Mouse (Mus musculus) gastrocnemius, postnatal 36 days (tissue): ENCODE results near the gene Hsd17b14. TPM values are rescaled to one million over a fixed set of nuclear protein-coding genes. Genes with fewer than 3 reads are reported as not detected.
"Not testable (repeated sequence)": the region's sequence is repeated elsewhere in the genome, so short reads cannot be mapped to it uniquely, and the experiment has no call there.

Experiments
- DNase-seq, 2 experiments: peaks; one replicate each; pipeline ENCODE4 v3.0.0; 2022
- intact Hi-C: fragments of 180-260 bp; cut with DNase I; formaldehyde crosslinking; loops from one replicate; pipeline ENCODE4 v1.15.1; 2025
- total RNA-seq, 2 experiments: library from RNA; stranded (reverse); gene quantifications; 2 replicates each; pipeline ENCODE4 v1.2.3; 2021

The Hsd17b14 gene
- total RNA-seq, 2 experiments from 2014 or later: 1.9 to 2.8 TPM

- DNase-seq: no peak
- intact Hi-C loops: no loop called here
These were observed 28.1 kb upstream of the Hsd17b14 start for GRCm38 (mm10) chr7:45526474-45527120.

- intact Hi-C loops, DNase-seq: not testable (repeated sequence)
These were observed 27.5 kb upstream of the Hsd17b14 start for GRCm38 (mm10) chr7:45527169-45527568.

GRCm38 (mm10) chr7:45529461-45529860 is 25.2 kb upstream of the Hsd17b14 start:
- intact Hi-C loops: no loop called here
- DNase-seq: no peak

- intact Hi-C loops: no loop called here
- DNase-seq: no peak
These were observed 24.1 kb upstream of the Hsd17b14 start for GRCm38 (mm10) chr7:45530643-45531042.

DNA sequence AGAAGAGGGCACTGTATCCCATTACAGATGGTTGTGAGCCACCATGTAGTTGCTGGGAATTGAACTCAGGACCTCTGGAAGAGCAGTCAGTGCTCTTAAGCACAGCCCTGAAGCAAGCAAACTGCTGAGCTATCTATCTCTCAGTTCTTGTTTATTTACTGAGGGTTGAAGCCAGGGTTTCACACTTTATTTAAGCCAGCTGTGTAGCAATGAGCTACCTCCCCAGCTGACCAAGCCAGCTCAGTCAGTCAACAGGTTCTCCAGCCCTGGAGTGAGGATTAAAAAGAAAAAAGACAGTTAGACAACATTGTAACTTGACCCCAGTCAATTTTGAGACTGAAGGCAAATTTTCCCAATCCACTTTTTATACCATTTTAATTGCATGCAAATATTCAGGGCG is 19.0 kb upstream of the Hsd17b14 start:
- no peak for DNase-seq
- intact Hi-C loops: no loop called here

DNA sequence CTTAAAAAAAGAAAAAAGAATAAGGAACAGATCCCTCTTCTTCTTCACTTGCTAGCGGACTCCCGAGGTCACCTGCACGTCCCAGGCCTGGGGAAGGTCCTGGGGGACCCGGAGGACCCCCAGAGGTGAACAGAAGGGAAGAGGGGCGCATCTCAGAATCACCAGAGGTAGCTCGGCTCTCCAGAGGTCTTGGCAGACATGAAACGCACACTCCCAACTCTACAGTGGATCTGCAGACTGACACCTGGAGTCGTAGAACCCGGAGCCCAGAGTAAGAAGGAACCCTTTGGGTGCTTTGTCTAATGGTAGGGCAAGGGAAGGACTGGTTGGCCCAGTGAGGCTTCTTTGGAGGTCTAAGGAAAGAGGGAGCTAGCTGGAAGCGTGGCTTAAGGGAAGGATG is 17.1 kb upstream of the Hsd17b14 start:
- intact Hi-C loops: no loop called here
- no peak for DNase-seq

DNA sequence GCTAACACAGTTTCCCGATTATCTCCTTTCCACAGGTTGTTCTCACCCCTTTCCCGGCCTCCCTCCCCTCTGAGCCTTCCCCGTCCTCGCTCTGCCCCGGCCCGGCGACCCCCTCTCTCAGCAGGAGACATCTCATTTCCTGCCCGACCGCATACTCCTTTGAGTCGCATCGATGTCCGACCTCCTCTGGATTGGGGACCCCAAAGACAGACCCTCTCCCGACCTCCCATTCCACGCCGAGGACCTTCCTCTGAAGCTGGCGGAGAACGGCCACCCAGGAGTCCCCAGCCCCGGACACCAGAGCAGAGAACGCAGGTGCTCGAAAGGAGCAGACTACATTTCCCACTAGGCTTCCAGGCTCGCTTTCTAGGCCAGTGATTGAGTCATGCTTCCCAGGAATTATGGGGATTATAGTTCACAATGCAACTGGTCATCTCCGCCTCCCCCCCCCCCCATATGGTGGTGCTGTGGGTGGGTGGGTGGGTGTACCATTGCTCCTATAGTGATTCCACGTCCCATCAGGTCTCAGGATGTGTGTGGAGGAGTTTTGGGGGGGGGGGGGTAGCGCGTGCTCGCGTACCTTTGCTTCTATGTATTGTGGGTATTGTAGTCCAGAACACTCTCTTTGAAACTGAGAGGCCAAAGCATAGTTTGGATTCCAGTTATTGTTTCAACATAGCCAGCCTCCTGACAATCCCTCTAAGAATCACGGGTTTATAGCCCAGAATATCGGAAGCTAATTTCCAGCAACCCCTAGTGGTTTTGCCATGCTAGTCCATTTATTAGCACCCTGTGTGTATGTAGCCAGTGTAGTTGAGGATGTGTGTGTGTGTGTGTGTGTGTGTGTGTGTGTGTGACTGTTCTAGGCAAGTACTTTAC is 16.3 kb upstream of the Hsd17b14 start:
- DNase-seq: no peak
- intact Hi-C loops: no loop called here

- DNase-seq: no peak
- intact Hi-C loops: no loop called here
These were observed 15.6 kb upstream of the Hsd17b14 start for GRCm38 (mm10) chr7:45539095-45539494.

GRCm38 (mm10) chr7:45540213-45540612 is 14.5 kb upstream of the Hsd17b14 start:
- intact Hi-C loops: no loop called here
- no peak for DNase-seq

- intact Hi-C loops: no loop called here
- no peak for DNase-seq
These were observed 10.2 kb upstream of the Hsd17b14 start for GRCm38 (mm10) chr7:45544525-45544924.

- intact Hi-C loops: no loop called here
- no peak for DNase-seq
These were observed 4.9 kb upstream of the Hsd17b14 start for GRCm38 (mm10) chr7:45549641-45550436.

DNA sequence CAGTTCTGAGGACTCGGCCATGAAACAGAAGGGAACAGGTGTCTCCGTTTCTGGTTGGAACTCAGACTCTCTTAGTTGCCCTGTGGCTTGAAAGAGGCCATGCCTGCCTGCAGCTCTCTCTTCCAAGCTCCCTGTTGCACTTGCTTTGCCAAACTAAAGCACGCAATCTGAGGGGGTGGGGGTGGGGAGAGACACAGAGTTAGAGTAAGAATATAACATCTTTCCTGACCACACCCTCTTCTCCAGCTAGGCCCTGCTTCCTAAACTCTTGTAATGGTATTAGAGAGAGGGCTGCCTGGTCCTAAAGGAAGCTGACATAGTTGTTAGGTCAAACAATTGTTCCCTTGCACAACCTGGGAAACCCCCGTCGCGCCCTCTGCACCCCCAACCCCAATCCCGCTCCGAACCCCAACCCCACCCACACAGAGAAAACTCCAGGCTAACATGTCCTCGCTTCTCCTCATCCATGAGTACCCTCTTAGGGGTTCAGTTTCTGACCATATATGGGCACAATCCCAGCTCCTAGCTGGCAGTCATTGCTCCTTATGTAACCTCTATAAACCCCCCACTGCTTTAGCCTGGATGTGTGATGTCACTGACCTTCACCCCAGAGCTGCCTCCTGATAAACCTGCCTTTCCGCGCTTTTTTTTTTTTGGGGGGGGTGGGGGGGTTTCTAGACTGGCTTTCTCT is 3.7 kb upstream of the Hsd17b14 start:
- no peak for DNase-seq
- intact Hi-C loops: no loop called here

GRCm38 (mm10) chr7:45551512-45551883 is 3.2 kb upstream of the Hsd17b14 start:
- intact Hi-C loops: no loop called here

DNA sequence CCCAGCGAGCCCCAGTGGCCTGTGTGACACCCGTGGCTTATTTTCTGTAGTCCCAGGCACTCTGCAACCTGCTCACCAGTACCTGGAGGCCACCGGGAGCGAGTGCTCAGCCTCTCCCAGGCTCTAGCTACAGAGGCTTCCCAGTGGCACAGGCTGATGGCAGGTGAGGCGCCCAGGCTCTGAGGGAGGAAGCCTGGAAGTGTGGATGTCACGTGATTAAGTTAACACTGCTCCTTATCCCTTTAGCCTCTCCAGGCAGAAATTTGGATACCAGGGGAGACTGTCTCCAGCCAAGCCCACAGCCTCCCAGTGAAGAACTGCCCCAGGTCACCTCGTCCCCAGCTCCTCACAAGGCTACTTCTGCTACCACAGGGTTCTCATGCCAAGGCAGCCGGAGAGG is 1.2 kb upstream of the Hsd17b14 start:
- no peak for DNase-seq
- intact Hi-C loops: no loop called here

More at GRCm38 (mm10) chr7:45551512-45551883, 3.2 kb upstream of the Hsd17b14 start:
- DNase-seq: no peak

DNA sequence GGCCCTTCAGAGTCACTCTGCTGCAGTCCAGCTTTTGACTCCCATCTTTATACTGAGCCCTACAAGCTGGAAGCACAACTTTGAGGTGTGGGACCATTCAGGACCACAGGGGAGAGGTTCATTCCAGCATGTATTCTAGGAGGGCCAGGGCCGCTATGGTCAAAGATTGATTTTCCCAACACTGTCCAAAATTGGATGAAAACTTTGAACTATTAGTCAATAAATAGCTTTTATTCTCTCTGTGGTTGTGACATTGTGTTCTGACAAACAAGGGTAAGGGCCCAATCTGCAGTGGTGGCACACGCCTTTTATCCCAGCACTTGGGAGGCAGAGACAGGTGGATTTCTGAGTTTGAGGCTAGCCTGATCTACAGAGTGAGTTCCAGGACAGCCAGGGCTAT is 703 bp upstream of the Hsd17b14 start:
- intact Hi-C loops: no loop called here
- DNase-seq: no peak

- intact Hi-C loops: loop anchor here (2.0 kb wide), 1 partner anchor 33 kb away; no protein-coding TSS in a partner anchor
- DNase-seq: peak; percentile 70 to 76
These were observed 1.1 kb downstream of the Hsd17b14 start for GRCm38 (mm10) chr7:45555787-45556186.

GRCm38 (mm10) chr7:45558907-45559306 is 4.2 kb downstream of the Hsd17b14 start:
- DNase-seq: no peak
- intact Hi-C loops: no loop called here

GRCm38 (mm10) chr7:45560241-45560640 is 5.5 kb downstream of the Hsd17b14 start:
- intact Hi-C loops: loop anchor here (2.0 to 5.0 kb wide), 2 partner anchors 89 to 108 kb away; no protein-coding TSS in a partner anchor
- no peak for DNase-seq

DNA sequence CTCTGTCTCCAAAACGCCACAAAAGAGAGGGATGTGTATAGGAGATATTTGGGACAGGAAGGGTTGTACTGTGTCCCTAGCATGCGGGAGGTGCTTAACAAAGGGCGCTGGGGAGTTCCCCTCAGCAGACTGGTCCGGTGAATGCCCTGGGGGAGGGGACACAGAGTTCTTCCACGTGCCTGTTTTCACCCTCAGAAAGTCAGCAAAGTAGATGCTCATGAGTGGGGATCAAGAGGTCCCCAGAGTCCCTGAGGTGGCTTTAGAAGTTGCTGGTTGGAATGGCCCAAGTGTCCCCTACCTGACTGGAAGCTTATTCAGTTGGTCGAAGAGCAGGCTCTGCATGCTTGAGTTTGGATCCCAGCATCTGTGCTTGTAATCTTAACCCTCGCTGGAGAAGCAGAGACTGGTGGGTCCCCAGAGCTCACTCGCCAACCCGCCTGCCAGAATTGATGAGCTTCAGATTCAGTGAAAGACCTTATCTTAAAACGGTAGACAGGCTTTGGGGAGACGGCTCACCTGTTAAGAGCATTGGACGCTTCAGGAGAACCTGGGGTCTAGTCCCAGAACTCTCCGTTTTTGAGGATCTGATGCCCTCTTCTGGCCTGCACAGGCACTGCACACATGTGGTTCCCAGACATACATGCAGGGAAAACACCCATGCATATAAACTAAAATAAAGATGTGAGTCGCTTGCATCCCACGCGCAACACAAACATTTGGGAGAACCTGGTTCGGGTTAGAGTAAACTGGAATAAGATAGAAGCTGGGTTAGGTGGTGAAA is 6.3 kb downstream of the Hsd17b14 start:
- intact Hi-C loops: loop anchor here (2.0 to 5.0 kb wide), 2 partner anchors 90 to 109 kb away; no protein-coding TSS in a partner anchor
- peak; percentile 70 to 79 for DNase-seq
